In the genomic region with DNA sequence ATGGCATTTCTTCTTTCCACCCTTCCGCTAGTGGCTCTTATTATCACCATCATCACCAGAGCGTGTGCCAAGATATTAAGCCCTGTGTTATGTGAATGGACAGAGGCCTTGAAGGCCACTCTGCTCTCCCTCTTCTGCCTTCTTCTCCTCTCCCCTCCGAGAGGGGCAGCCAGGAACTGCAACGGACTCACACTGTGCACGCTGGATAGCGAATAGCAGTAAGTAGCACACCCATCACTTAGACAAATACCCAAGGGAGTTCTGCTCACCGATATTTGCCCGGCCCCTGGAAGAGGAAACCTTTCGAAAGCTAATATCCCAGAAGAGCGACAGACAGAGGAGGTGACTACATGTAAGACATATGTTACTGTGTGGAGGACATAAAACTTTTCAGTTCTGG, we compare ENCODE assay signal across 11 mouse cellular contexts. TPM values are rescaled to one million over a fixed set of nuclear protein-coding genes. Genes with fewer than 3 reads are reported as not detected.
DNase-seq lines count a peak whose midpoint lies in the region; ATAC-seq lines count a peak whose summit lies in the region.
"Had no signal": no experiment of that assay in that cellular context is flagged by ENCODE, and none has a peak within 500 bp of the region (broad histone marks: within the 10 kb centered on the region; RNA-seq: fewer than 3 reads in every experiment).

No protein-coding gene starts in this region.

- WGBS in heart, embryonic 15.5 days: 15% methylated on average over 10 of the region's 10 CpGs
- 11% methylated on average over 10 of the region's 10 CpGs for WGBS in heart, embryonic 11.5 days (ENCODE audit: insufficient replicate concordance)
- WGBS in intestine, embryonic 15.5 days: 9% methylated on average over 10 of the region's 10 CpGs
- WGBS in neural tube, embryonic 12.5 days: 2% methylated on average over 10 of the region's 10 CpGs

- H3K4me1 ChIP-seq in heart, embryonic 15.5 days (replicated peaks): peaks cover 26% of the 10 kb centered on the region
- H3K4me1 ChIP-seq in heart, embryonic 11.5 days (ENCODE audit: control insufficient read depth, insufficient read depth, low read length): peaks cover 20% of the 10 kb centered on the region
- H3K4me1 ChIP-seq in intestine, embryonic 15.5 days (replicated peaks): peaks cover 16% of the 10 kb centered on the region
- peaks cover 27% of the 10 kb centered on the region for H3K4me1 ChIP-seq in neural tube, embryonic 12.5 days

- no peaks in the 10 kb centered on the region for H3K9me3 ChIP-seq in heart, embryonic 15.5 days (replicated peaks)
- no peaks in the 10 kb centered on the region for H3K9me3 ChIP-seq in heart, embryonic 11.5 days (replicated peaks; ENCODE audit: control insufficient read depth, low read length)
- no peaks in the 10 kb centered on the region for H3K9me3 ChIP-seq in intestine, embryonic 15.5 days
- no peaks in the 10 kb centered on the region for H3K9me3 ChIP-seq in neural tube, embryonic 12.5 days

- no peak overlapping the region for H3K9ac ChIP-seq in heart, embryonic 15.5 days
- no peak overlapping the region for H3K9ac ChIP-seq in heart, embryonic 11.5 days (ENCODE audit: low read depth, low read length)
- H3K9ac ChIP-seq in intestine, embryonic 15.5 days: peak overlapping the region; percentile 62; the same call in 1 of the 2 replicates
- H3K9ac ChIP-seq in neural tube, embryonic 12.5 days: no peak overlapping the region

- H3K4me3 ChIP-seq in heart, embryonic 15.5 days: no peak overlapping the region
- no peak overlapping the region for H3K4me3 ChIP-seq in heart, embryonic 11.5 days (ENCODE audit: low read depth, low read length)
- H3K4me3 ChIP-seq in intestine, embryonic 15.5 days (replicated peaks): peak overlapping the region; percentile 60
- no peak overlapping the region for H3K4me3 ChIP-seq in neural tube, embryonic 12.5 days

- no peak for ATAC-seq in heart, embryonic 15.5 days (replicated peaks; ENCODE audit: insufficient number of reproducible peaks, insufficient read depth, low FRiP score, low read depth)
- ATAC-seq in heart, embryonic 11.5 days (replicated peaks; ENCODE audit: insufficient number of reproducible peaks, low FRiP score, low TSS enrichment): no peak
- ATAC-seq in intestine, embryonic 15.5 days: no peak
- ATAC-seq in neural tube, embryonic 12.5 days (ENCODE audit: low FRiP score, low read depth): no peak
- ATAC-seq in granulocyte monocyte progenitor cell, adult 5-6 weeks (replicated peaks; ENCODE audit: poor library complexity, severe bottlenecking): no peak

- H3K4me2 ChIP-seq in heart, embryonic 15.5 days: peak overlapping the region; percentile 69; the same call in 1 of the 2 replicates
- H3K4me2 ChIP-seq in heart, embryonic 11.5 days: no peak overlapping the region
- peak overlapping the region; percentile 84 for H3K4me2 ChIP-seq in intestine, embryonic 15.5 days (replicated peaks)
- peak overlapping the region; percentile 55; the same call in 1 of the 2 replicates for H3K4me2 ChIP-seq in neural tube, embryonic 12.5 days (replicated peaks)

- no peaks in the 10 kb centered on the region for H3K36me3 ChIP-seq in heart, embryonic 15.5 days
- no peaks in the 10 kb centered on the region for H3K36me3 ChIP-seq in heart, embryonic 11.5 days (ENCODE audit: control insufficient read depth, insufficient read depth, low read length)
- no peaks in the 10 kb centered on the region for H3K36me3 ChIP-seq in intestine, embryonic 15.5 days
- no peaks in the 10 kb centered on the region for H3K36me3 ChIP-seq in neural tube, embryonic 12.5 days

- peak; percentile 39 for DNase-seq in embryo, embryonic 11 days
- DNase-seq in urinary bladder, postnatal 4 days (ENCODE audit: low spot score in 2 of 2): no peak
- DNase-seq in cerebellum, adult 18-20 months: no peak
- DNase-seq: B cell, adult 2 months had no signal

- peaks cover 80% of the 10 kb centered on the region for H3K27me3 ChIP-seq in heart, embryonic 15.5 days
- peaks cover 73% of the 10 kb centered on the region for H3K27me3 ChIP-seq in heart, embryonic 11.5 days (ENCODE audit: control insufficient read depth, insufficient read depth, low read length)
- H3K27me3 ChIP-seq in intestine, embryonic 15.5 days (replicated peaks): peaks cover 62% of the 10 kb centered on the region
- peaks cover 69% of the 10 kb centered on the region for H3K27me3 ChIP-seq in neural tube, embryonic 12.5 days (replicated peaks)

- no peak overlapping the region for H3K27ac ChIP-seq in heart, embryonic 15.5 days
- H3K27ac ChIP-seq in heart, embryonic 11.5 days (ENCODE audit: low read depth, low read length): no peak overlapping the region
- no peak overlapping the region for H3K27ac ChIP-seq in intestine, embryonic 15.5 days
- no peak overlapping the region for H3K27ac ChIP-seq in neural tube, embryonic 12.5 days

RNA-seq across cellular contexts. Expression of a gene that starts 4.9 kb away (rescaled TPM):
- polyA plus RNA-seq in heart, embryonic 15.5 days (2015; fragmentation: Nextera tagmentation; extraction: Ambion mirVana): 0.64 and 1.7 TPM in 2 replicates
- 1.1 and 1.7 TPM in 2 replicates for polyA plus RNA-seq in heart, embryonic 11.5 days (2014; fragmentation: Nextera tagmentation; extraction: Ambion mirVana)
- 17.7 and 20.1 TPM in 2 replicates for polyA plus RNA-seq in intestine, embryonic 15.5 days (2015; fragmentation: Nextera tagmentation; extraction: Ambion mirVana)
- polyA plus RNA-seq in neural tube, embryonic 12.5 days (2016; fragmentation: Nextera tagmentation; extraction: Ambion mirVana): 7.1 and 7.4 TPM in 2 replicates
- total RNA-seq in granulocyte monocyte progenitor cell, adult 5-6 weeks (2014; fragmentation: Nextera tagmentation): not detected in 2 replicates
- not detected in 2 replicates for total RNA-seq in granulocyte monocyte progenitor cell, adult 5-6 weeks (2017)
- total RNA-seq: common myeloid progenitor, adult 5-6 weeks had no signal
- polyA plus RNA-seq: kidney, embryonic 14.5 days had no signal
